Mouse (Mus musculus) cerebellum, postnatal 36 days (tissue): ENCODE data around the gene Dclk1.

Source experiments
- DNase-seq, 2 experiments: peaks; one replicate each; pipeline ENCODE4 v3.0.0; 2021 to 2022; ENCODE audit warnings: mixed read lengths in 2 of 2

The Dclk1 gene

DNA sequence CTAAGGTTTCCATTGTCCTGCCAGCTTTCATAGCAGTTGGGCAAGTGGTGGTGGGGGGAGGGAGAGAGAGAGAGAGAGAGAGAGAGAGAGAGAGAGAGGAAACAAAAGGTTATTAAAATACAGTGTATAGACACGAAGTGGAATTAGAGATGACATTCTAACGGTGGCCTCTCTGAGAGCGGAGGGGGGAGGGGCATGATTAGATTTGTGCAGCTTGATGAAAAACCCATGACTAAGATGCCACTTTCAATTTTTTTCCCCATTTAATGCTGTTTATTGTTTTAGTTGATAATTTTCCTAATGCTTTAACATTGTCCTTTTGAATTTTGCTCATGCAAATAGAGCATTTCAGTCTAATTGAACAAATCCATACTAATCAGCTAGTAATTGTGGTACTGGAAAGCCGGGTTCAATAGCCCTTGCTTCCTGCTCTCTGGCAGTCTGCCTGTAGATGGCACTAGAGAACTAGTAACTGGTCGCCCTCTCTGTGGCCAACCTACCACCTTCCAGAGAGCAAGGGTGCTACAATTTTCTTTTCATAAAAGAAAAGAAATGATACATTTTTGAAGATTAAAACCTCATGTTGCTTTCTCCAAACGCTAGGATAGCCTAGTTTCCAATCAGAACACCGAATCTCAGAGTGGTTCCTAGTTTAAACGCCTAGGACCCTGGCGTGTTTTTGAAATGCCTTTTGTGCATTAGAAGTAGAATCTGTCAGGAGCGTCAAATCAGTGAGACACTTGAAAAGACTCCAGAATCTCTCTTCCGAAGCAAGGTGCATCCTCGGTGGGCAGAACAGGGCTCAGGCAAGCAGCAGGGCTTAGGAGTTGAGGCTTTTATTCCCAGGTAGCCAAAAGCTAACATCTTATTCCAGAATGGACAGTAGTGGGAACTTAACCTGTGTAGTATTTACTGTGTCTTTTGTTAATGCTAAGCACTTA is 278.3 kb downstream of the Dclk1 start:
- peak; percentile 84 to 89 for DNase-seq

DNA sequence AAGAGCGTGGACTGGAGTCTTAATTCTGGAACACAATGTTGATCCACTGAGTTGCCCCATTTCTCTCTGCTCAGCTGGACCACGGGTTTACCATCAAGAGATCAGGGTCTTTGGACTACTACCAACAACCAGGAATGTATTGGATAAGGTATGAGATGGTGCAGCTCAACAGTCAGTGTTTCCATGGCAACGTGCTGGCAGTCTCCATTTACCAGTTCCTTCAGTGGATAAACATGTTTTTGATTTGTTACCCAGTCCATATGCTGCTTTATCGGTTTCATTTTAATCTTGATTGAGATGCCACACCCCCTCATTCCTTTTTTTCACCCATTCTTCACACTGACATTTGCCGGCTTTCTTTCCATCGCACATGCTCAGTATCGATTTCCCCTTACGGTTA is 279.6 kb downstream of the Dclk1 start:
- no peak for DNase-seq

- peak; percentile 45 to 46 for DNase-seq
Measured at GRCm38 (mm10) chr3:55523224-55523623, 281.1 kb downstream of the Dclk1 start.

- no peak for DNase-seq
Measured at GRCm38 (mm10) chr3:55523735-55524477, 281.7 kb downstream of the Dclk1 start.

- no peak for DNase-seq
Measured at GRCm38 (mm10) chr3:55524491-55525195, 282.5 kb downstream of the Dclk1 start.

GRCm38 (mm10) chr3:55526470-55526869 is 284.3 kb downstream of the Dclk1 start:
- no peak for DNase-seq

DNA sequence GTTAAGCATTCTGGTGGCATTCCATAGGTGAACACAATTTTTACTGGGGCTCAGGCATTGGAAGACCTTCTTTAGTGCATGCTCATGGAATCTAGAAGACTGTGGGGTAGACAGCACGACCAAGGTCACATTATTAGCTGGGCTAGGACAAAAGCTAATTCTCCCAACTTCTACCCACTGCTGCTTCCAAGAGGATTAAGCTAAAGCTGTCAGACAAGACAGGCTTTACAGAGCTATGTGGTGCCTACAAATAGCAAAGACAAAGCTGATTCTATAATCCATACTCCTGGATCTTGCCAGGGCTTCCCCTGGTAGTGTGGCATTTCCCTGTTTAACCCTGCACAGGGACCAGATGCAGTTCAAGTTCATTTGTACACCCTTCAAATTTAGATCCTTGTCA is 285.4 kb downstream of the Dclk1 start:
- DNase-seq = no peak

DNA sequence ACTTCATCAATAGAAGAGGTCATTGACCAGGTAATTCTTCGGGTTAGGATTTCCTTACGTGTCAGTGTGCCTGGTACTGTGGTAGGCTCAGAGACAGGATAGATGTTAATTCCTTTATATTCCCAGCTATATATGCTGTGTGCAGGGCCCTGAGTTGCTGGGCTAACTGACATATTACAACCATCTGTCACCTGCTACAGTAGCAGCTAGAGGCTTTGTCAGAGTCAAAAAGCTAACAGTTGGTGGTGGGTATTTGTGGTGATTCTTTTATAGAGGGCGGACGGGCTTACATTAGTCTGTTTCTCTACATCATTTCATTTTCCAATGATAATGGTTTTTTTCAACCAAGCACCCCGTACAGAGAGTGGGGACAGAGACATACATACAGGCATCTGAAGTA is 285.8 kb downstream of the Dclk1 start:
- no peak for DNase-seq

- no peak for DNase-seq
Measured at GRCm38 (mm10) chr3:55529414-55529813, 287.2 kb downstream of the Dclk1 start.

- DNase-seq = no peak
Measured at GRCm38 (mm10) chr3:55531204-55532044, 289.3 kb downstream of the Dclk1 start.

- no peak for DNase-seq
Measured at GRCm38 (mm10) chr3:55532175-55532973, 290.2 kb downstream of the Dclk1 start.

DNA sequence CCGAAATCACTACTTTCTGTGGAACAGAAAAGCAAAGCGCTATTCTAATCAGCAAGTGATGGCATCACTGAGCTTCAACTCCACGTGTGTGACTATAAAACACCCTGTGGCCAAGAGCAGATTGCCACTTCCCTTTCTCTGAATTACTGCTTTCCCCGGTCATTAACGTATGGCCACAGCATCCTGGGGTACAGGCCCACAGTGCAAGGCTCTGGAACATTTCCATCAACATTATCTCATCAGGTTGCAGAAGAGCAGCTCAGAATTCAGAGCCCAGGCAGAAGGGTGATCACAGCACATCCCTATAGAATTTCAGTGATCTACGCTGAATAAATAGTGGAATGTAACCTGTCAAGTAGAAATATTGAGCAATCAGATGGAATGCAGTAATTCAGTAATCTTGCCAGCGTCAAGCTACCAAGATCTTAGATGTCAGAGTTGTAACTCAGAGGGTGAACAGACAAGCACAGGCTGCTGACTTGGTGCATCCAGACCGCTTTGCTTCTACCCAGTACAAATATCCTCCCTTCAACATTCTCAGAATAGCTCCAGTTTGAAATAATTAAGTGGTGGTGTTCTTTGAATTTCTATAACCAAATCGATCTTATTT is 293.5 kb downstream of the Dclk1 start:
- DNase-seq = no peak

GRCm38 (mm10) chr3:55536901-55537300 is 294.7 kb downstream of the Dclk1 start:
- no peak for DNase-seq

GRCm38 (mm10) chr3:55537714-55538113 is 295.6 kb downstream of the Dclk1 start:
- no peak for DNase-seq

DNA sequence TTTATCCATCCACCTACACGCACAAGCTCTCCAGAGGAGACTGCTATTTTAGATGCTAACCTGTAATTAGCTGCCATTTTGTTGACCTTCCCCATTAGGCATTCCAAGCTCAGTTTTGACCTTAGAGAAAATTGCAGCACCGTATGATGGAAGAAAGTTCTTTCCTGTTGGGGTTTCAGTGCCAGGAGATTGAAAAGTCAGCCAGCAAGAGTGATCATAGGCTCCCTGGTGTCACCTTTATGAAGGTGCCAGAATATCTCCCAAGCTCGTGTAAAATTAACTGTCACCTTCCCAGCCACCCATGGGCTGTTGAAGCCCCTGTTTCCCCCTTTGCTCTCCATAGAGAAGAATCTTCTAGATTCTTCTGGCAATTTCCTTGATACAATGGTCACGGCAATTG is 297.2 kb downstream of the Dclk1 start:
- DNase-seq = no peak

- peak; percentile 56 to 59 for DNase-seq
Measured at GRCm38 (mm10) chr3:55539811-55540293, 297.7 kb downstream of the Dclk1 start.

- peak; percentile 75 to 79 for DNase-seq
Measured at GRCm38 (mm10) chr3:55540406-55541140, 298.4 kb downstream of the Dclk1 start.

- DNase-seq = peak; percentile 63 to 68
Measured at GRCm38 (mm10) chr3:55541799-55542198, 299.6 kb downstream of the Dclk1 start.

DNA sequence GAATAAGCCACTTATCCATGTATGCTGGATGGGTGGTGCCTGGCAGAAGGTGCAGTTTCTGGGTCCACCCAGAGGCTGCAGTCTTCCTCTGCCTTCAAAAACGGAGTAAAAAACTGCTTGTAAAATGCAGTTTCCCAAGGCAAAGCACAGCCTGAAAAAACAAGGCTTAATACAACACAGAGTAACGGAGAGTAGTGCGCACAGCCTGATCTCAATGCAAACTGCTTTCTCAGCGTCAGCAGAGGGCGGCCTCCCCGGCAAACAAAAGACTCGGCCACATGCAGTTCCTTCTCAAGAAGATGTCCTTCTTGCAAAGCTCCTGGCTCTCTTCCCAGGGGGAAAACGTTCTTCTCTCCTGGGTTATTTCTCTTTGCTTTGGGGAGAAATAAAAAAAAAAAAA is 300.1 kb downstream of the Dclk1 start:
- DNase-seq = peak; percentile 66 to 73

- no peak for DNase-seq
Measured at GRCm38 (mm10) chr3:55542947-55543346, 300.8 kb downstream of the Dclk1 start.
